Mouse (Mus musculus) midbrain, embryonic 15.5 days (tissue): ENCODE data around the gene Olfr70. TPM values are rescaled to one million over a fixed set of nuclear protein-coding genes. Genes with fewer than 3 reads are reported as not detected.

Experiments
- ATAC-seq: fragments of 200-750 bp; cut with Nextera tagmentation; replicated peaks from 2 replicates; pipeline ENCODE4 v1.8.0; 2017; ENCODE audit warnings: moderate TSS enrichment
- H3K27ac ChIP-seq: fragments of 300-500 bp; sonication (generic); 2 replicates; pipeline ENCODE4 v1.5.1; 2015; ENCODE audit warnings: mild to moderate bottlenecking, inconsistent platforms
- H3K27me3 ChIP-seq: fragments of 300-500 bp; sonication (generic); replicated peaks from 2 replicates; pipeline ENCODE4 v1.6.1; 2015; ENCODE audit warnings: inconsistent platforms
- H3K36me3 ChIP-seq: fragments of 300-500 bp; sonication (generic); replicated peaks from 2 replicates; pipeline ENCODE4 v1.6.1; 2015; ENCODE audit warnings: inconsistent platforms
- H3K4me1 ChIP-seq: fragments of 300-500 bp; sonication (generic); 2 replicates; pipeline ENCODE4 v1.6.1; 2015; ENCODE audit warnings: inconsistent platforms
- H3K4me2 ChIP-seq: fragments of 300-500 bp; sonication (generic); 2 replicates; pipeline ENCODE4 v1.6.1; 2015; ENCODE audit warnings: inconsistent platforms, mild to moderate bottlenecking, moderate library complexity
- H3K4me3 ChIP-seq: fragments of 300-500 bp; sonication (generic); 2 replicates; pipeline ENCODE4 v1.5.1; 2015; ENCODE audit warnings: mild to moderate bottlenecking, inconsistent platforms
- H3K9ac ChIP-seq: fragments of 300-500 bp; sonication (generic); 2 replicates; pipeline ENCODE4 v1.6.1; 2015; ENCODE audit warnings: mild to moderate bottlenecking, inconsistent platforms
- H3K9me3 ChIP-seq: fragments of 300-500 bp; sonication (generic); 2 replicates; pipeline ENCODE4 v1.6.1; 2016; ENCODE audit warnings: inconsistent platforms
- whole genome bisulfite sequencing: fragments of 180-500 bp; shearing (Covaris S2); methylation state at CpG from one replicate; pipeline ENCODE4 v1.1.7; 2015; ENCODE audit warnings: mixed read lengths; 5-methylcytosine and 5-hydroxymethylcytosine counted together
- polyA plus RNA-seq: library from polyadenylated mRNA; unstranded; fragments of >200 nt; fragmentation: Nextera tagmentation; extraction: Ambion mirVana; gene quantifications from 2 replicates; pipeline ENCODE4 v1.2.1, GENCODE M21; 2015

Olfr70 gene
- polyA plus RNA-seq, 1 experiment from 2014 or later, result not detected

GRCm38 (mm10) chr4:43696561-43696960 is 4.0 kb downstream of the Olfr70 start:
- WGBS, result 86% methylated on average over 13 of the region's 13 CpGs
- ATAC-seq, result no peak

GRCm38 (mm10) chr4:43695249-43695671 is 5.3 kb downstream of the Olfr70 start:
- no peak overlapping the region for H3K27ac ChIP-seq
- H3K36me3 ChIP-seq, result 0 out of 2 replicates have a peak, but pooled peaks cover 2% of the 10 kb centered on the region
- no peaks in the 10 kb centered on the region for H3K27me3 ChIP-seq
- H3K9me3 ChIP-seq, result no peaks in the 10 kb centered on the region
- no peak for ATAC-seq
- no peak overlapping the region for H3K4me3 ChIP-seq
- H3K9ac ChIP-seq, result no peak overlapping the region
- no peaks in the 10 kb centered on the region for H3K4me1 ChIP-seq
- 32% methylated on average over 9 of the region's 9 CpGs for WGBS
- no peak overlapping the region for H3K4me2 ChIP-seq

More at GRCm38 (mm10) chr4:43696561-43696960, 4.0 kb downstream of the Olfr70 start:
- H3K9me3 ChIP-seq, result no peaks in the 10 kb centered on the region
- no peak overlapping the region for H3K27ac ChIP-seq
- no peak overlapping the region for H3K9ac ChIP-seq
- H3K4me2 ChIP-seq, result no peak overlapping the region
- H3K4me1 ChIP-seq, result no peaks in the 10 kb centered on the region
- H3K27me3 ChIP-seq, result no peaks in the 10 kb centered on the region
- H3K36me3 ChIP-seq, result no peaks in the 10 kb centered on the region
- no peak overlapping the region for H3K4me3 ChIP-seq

- Histone ChIP-seq H3K4me2 (no peak overlapping the region), H3K4me1 (no peaks in the 10 kb centered on the region), H3K36me3 (peaks cover 8% of the 10 kb centered on the region; the same call in 1 of the 2 replicates), H3K4me3 (no peak overlapping the region), H3K9me3 (no peaks in the 10 kb centered on the region), H3K9ac (no peak overlapping the region), H3K27me3 (no peaks in the 10 kb centered on the region), H3K27ac (no peak overlapping the region)
- ATAC-seq, result no peak
- WGBS, result 83% methylated on average over 1 of the region's 1 CpGs
These were observed 6.0 kb downstream of the Olfr70 start for GRCm38 (mm10) chr4:43694439-43695248.

GRCm38 (mm10) chr4:43693806-43694241 is 6.8 kb downstream of the Olfr70 start:
- no peak for ATAC-seq
- peaks cover 13% of the 10 kb centered on the region; the same call in 1 of the 2 replicates for H3K36me3 ChIP-seq
- H3K9ac ChIP-seq, result no peak overlapping the region
- WGBS, result 79% methylated on average over 5 of the region's 5 CpGs
- H3K4me2 ChIP-seq, result no peak overlapping the region
- H3K27ac ChIP-seq, result no peak overlapping the region
- H3K4me1 ChIP-seq, result no peaks in the 10 kb centered on the region
- no peaks in the 10 kb centered on the region for H3K27me3 ChIP-seq
- H3K4me3 ChIP-seq, result no peak overlapping the region
- no peaks in the 10 kb centered on the region for H3K9me3 ChIP-seq

- no peaks in the 10 kb centered on the region for H3K9me3 ChIP-seq
- whole genome bisulfite sequencing, result 85% methylated on average over 5 of the region's 5 CpGs
- no peak overlapping the region for H3K9ac ChIP-seq
- no peak for ATAC-seq
- no peaks in the 10 kb centered on the region for H3K4me1 ChIP-seq
- H3K36me3 ChIP-seq, result peaks cover 32% of the 10 kb centered on the region; the same call in 1 of the 2 replicates
- no peak overlapping the region for H3K4me2 ChIP-seq
- no peak overlapping the region for H3K4me3 ChIP-seq
- no peak overlapping the region for H3K27ac ChIP-seq
- no peaks in the 10 kb centered on the region for H3K27me3 ChIP-seq
These were observed 9.6 kb downstream of the Olfr70 start for GRCm38 (mm10) chr4:43691026-43691425.

GRCm38 (mm10) chr4:43690021-43690420 is 10.6 kb downstream of the Olfr70 start:
- H3K27ac ChIP-seq, result no peak overlapping the region
- no peaks in the 10 kb centered on the region for H3K9me3 ChIP-seq
- no peaks in the 10 kb centered on the region for H3K27me3 ChIP-seq
- 93% methylated on average over 17 of the region's 17 CpGs for WGBS
- H3K36me3 ChIP-seq, result peaks cover 39% of the 10 kb centered on the region; the same call in 1 of the 2 replicates
- no peak overlapping the region for H3K4me3 ChIP-seq
- no peak overlapping the region for H3K9ac ChIP-seq
- H3K4me2 ChIP-seq, result no peak overlapping the region
- no peaks in the 10 kb centered on the region for H3K4me1 ChIP-seq
- ATAC-seq, result no peak

GRCm38 (mm10) chr4:43679416-43680043 is 21.1 kb downstream of the Olfr70 start:
- H3K9ac ChIP-seq, result no peak overlapping the region
- no peak for ATAC-seq
- H3K36me3 ChIP-seq, result peaks cover 48% of the 10 kb centered on the region
- 92% methylated on average over 7 of the region's 7 CpGs for WGBS
- no peak overlapping the region for H3K4me2 ChIP-seq
- H3K4me1 ChIP-seq, result no peaks in the 10 kb centered on the region
- H3K27ac ChIP-seq, result no peak overlapping the region
- no peaks in the 10 kb centered on the region for H3K27me3 ChIP-seq
- H3K9me3 ChIP-seq, result no peaks in the 10 kb centered on the region
- H3K4me3 ChIP-seq, result no peak overlapping the region

- H3K27ac ChIP-seq, result no peak overlapping the region
- peaks cover 41% of the 10 kb centered on the region for H3K36me3 ChIP-seq
- no peak for ATAC-seq
- WGBS, result 87% methylated on average over 6 of the region's 6 CpGs
- H3K4me2 ChIP-seq, result no peak overlapping the region
- no peak overlapping the region for H3K4me3 ChIP-seq
- no peaks in the 10 kb centered on the region for H3K9me3 ChIP-seq
- H3K27me3 ChIP-seq, result no peaks in the 10 kb centered on the region
- no peak overlapping the region for H3K9ac ChIP-seq
- no peaks in the 10 kb centered on the region for H3K4me1 ChIP-seq
These were observed 22.1 kb downstream of the Olfr70 start for GRCm38 (mm10) chr4:43678541-43678940.

GRCm38 (mm10) chr4:43675608-43676007 is 25.0 kb downstream of the Olfr70 start:
- peaks cover 24% of the 10 kb centered on the region for H3K36me3 ChIP-seq
- H3K9ac ChIP-seq, result no peak overlapping the region
- H3K9me3 ChIP-seq, result no peaks in the 10 kb centered on the region
- 86% methylated on average over 4 of the region's 4 CpGs for WGBS
- H3K27me3 ChIP-seq, result no peaks in the 10 kb centered on the region
- no peak for ATAC-seq
- no peak overlapping the region for H3K4me2 ChIP-seq
- no peak overlapping the region for H3K4me3 ChIP-seq
- H3K4me1 ChIP-seq, result peaks cover 27% of the 10 kb centered on the region
- H3K27ac ChIP-seq, result no peak overlapping the region

- H3K27me3 ChIP-seq, result no peaks in the 10 kb centered on the region
- no peak overlapping the region for H3K9ac ChIP-seq
- no peaks in the 10 kb centered on the region for H3K9me3 ChIP-seq
- WGBS, result 82% methylated on average over 5 of the region's 5 CpGs
- no peak overlapping the region for H3K4me3 ChIP-seq
- no peak for ATAC-seq
- peaks cover 33% of the 10 kb centered on the region for H3K4me1 ChIP-seq
- H3K27ac ChIP-seq, result no peak overlapping the region
- no peak overlapping the region for H3K4me2 ChIP-seq
- peaks cover 22% of the 10 kb centered on the region for H3K36me3 ChIP-seq
These were observed 25.6 kb downstream of the Olfr70 start for GRCm38 (mm10) chr4:43674974-43675373.

GRCm38 (mm10) chr4:43673703-43674102 is 26.9 kb downstream of the Olfr70 start:
- peaks cover 39% of the 10 kb centered on the region for H3K4me1 ChIP-seq
- WGBS, result 76% methylated on average over 8 of the region's 8 CpGs
- H3K9me3 ChIP-seq, result no peaks in the 10 kb centered on the region
- H3K36me3 ChIP-seq, result peaks cover 22% of the 10 kb centered on the region
- H3K4me2 ChIP-seq, result no peak overlapping the region
- H3K27me3 ChIP-seq, result no peaks in the 10 kb centered on the region
- H3K4me3 ChIP-seq, result no peak overlapping the region
- H3K9ac ChIP-seq, result no peak overlapping the region
- ATAC-seq, result no peak
- no peak overlapping the region for H3K27ac ChIP-seq

- H3K27ac ChIP-seq, result no peak overlapping the region
- ATAC-seq, result peak; percentile 21; the same call in 1 of the 2 replicates
- no peak overlapping the region; the same call in 1 of the 2 replicates for H3K9ac ChIP-seq
These were observed 28.5 kb downstream of the Olfr70 start for GRCm38 (mm10) chr4:43672070-43672469.

More at GRCm38 (mm10) chr4:43672070-43672469, 28.5 kb downstream of the Olfr70 start:
- H3K4me2 ChIP-seq, result peak overlapping the region; percentile 92
- H3K4me1 ChIP-seq, result peaks cover 42% of the 10 kb centered on the region
- peaks cover 13% of the 10 kb centered on the region for H3K36me3 ChIP-seq
- no peaks in the 10 kb centered on the region for H3K27me3 ChIP-seq
- no peaks in the 10 kb centered on the region for H3K9me3 ChIP-seq
- 1% methylated on average over 2 of the region's 2 CpGs for WGBS
- 0 out of 2 replicates have a peak overlapping the region, but pooled peaks have one; percentile 18 for H3K4me3 ChIP-seq
